Mouse (Mus musculus) cortical plate, adult 2 months (tissue): Measurements from ENCODE around the gene Lmbr1.

Experiments used
- CTCF ChIP-seq: fragments of 200-500 bp; IDR thresholded peaks from 2 replicates; pipeline ENCODE4 v1.5.1; 2011; ENCODE audit warnings: mild to moderate bottlenecking, control low read depth, low read length; ENCODE audit not compliant: insufficient read depth; ENCODE audit errors: extremely low read depth
- POLR2A ChIP-seq: fragments of 200-500 bp; IDR thresholded peaks from 2 replicates; pipeline ENCODE4 v1.6.1; 2011; ENCODE audit warnings: mild to moderate bottlenecking, low read length, control low read depth; ENCODE audit not compliant: insufficient read depth; ENCODE audit errors: extremely low read depth

DNA sequence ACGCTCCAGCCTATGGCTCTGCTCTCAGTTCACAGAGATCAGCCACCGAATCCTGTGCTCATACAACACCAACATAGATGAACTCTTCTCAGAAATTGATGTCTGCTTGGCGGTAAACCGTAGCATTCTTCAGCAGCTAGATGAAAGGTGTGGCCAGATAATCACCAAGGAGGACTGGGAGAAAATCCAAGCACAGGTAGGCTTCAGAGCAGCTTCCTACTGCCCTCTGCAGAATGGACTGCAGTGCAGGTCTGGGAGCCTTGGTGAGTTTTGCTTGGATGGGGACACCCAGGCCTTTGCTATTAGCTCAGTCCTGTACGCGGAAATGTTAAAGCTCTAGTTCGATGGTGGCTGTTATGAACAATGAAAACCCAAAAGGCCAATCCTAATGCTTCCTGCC is 154.1 kb downstream of the Lmbr1 start:
- TF ChIP-seq CTCF (no peak), POLR2A (no peak)
